Mouse (Mus musculus) G1E (cell line): ENCODE results near the gene Ptprn.

Experiments used
- CTCF ChIP-seq: IDR thresholded peaks from 2 replicates; pipeline ENCODE4 v1.5.1; 2012; ENCODE audit warnings: low read depth, low read length, inconsistent platforms, mixed read lengths
- GATA1 ChIP-seq: IDR thresholded peaks from 2 replicates; pipeline ENCODE4 v1.6.1; 2012; ENCODE audit warnings: borderline replicate concordance, low read length, inconsistent platforms, mixed read lengths
- POLR2AphosphoS5 ChIP-seq: IDR thresholded peaks from 2 replicates; pipeline ENCODE4 v1.6.1; 2012; ENCODE audit warnings: low read depth, low read length, inconsistent platforms; ENCODE audit not compliant: insufficient replicate concordance
- TAL1 ChIP-seq: conservative IDR thresholded peaks from 2 replicates; pipeline ENCODE4 v1.6.1; 2012; ENCODE audit warnings: low read depth, low read length, inconsistent platforms, mixed read lengths

- no peak for TF ChIP-seq CTCF
- TF ChIP-seq TAL1: no peak
- TF ChIP-seq POLR2AphosphoS5: no peak
- no peak for TF ChIP-seq GATA1
Observed at GRCm38 (mm10) chr1:75255516-75256046, 8.7 kb downstream of the Ptprn start.
